Mouse (Mus musculus) heart, postnatal 14 days (tissue): Measurements from ENCODE around the gene Il4ra. TPM values are rescaled to one million over a fixed set of nuclear protein-coding genes. Genes with fewer than 3 reads are reported as not detected.
A peak's percentile ranks its signal among the peaks of the same experiment; 100 is the strongest.

ENCODE experiments used
- DNase-seq, 2 experiments: peaks; one replicate each; pipeline ENCODE4 v3.0.0; 2021 to 2022
- intact Hi-C: fragments of 180-260 bp; cut with DNase I; formaldehyde crosslinking; loops from one replicate; pipeline ENCODE4 v1.15.1; 2025
- total RNA-seq, 2 experiments: library from RNA; stranded (reverse); gene quantifications; 2 replicates each; pipeline ENCODE4 v1.2.3; 2021

The Il4ra gene
- total RNA-seq, 2 experiments from 2014 or later, result 20.0 to 20.3 TPM

- intact Hi-C loops, result no loop called here
- DNase-seq, result no peak
These were observed 6.6 kb upstream of the Il4ra start for GRCm38 (mm10) chr7:125545331-125545730.

- intact Hi-C loops, result no loop called here
- DNase-seq, result no peak
These were observed 5.2 kb upstream of the Il4ra start for GRCm38 (mm10) chr7:125546727-125547126.

- DNase-seq, result no peak
- intact Hi-C loops, result no loop called here
These were observed 2.0 kb upstream of the Il4ra start for GRCm38 (mm10) chr7:125549916-125550315.

GRCm38 (mm10) chr7:125550881-125551381 is 989 bp upstream of the Il4ra start:
- intact Hi-C loops, result no loop called here
- peak; percentile 60 to 61 for DNase-seq

DNA sequence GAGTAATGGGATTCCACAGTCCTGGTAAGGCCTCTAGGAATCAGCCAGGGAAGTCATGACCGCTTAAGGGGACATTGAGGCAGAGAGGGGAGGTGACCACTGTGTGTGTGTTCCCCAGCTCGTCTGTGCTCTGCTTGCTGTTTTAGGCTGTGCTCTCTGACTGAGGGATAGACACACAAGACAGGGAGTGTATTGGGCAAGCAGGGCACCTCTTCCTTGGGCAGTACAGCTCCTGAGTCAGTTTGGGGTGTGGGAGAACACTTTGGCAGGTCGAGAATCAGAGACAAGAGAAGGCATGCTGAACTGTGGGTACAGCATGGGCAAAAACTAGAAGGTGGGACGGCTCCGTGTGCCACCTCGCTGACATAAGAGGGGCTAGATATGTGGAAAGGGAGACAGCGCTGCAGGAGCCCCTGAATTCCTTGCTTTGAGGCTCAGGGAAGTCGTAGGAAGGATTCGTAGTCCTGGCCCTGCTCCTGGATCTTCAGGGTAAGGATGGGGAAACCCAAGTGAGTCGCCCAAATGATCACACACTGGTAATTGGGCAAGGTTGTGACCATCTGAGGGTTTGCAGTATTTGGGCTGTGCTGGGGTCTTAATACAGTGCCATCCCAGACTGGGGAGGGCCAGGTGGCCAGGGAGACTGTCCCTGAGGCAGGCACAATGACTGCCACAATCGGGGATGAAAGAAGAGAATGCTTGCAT is 1.1 kb downstream of the Il4ra start:
- intact Hi-C loops, result loop anchor here (1.0 to 2.0 kb wide), 2 partner anchors 26 to 62 kb away; partner anchors contain the start of gene Nsmce1
- no peak for DNase-seq

DNA sequence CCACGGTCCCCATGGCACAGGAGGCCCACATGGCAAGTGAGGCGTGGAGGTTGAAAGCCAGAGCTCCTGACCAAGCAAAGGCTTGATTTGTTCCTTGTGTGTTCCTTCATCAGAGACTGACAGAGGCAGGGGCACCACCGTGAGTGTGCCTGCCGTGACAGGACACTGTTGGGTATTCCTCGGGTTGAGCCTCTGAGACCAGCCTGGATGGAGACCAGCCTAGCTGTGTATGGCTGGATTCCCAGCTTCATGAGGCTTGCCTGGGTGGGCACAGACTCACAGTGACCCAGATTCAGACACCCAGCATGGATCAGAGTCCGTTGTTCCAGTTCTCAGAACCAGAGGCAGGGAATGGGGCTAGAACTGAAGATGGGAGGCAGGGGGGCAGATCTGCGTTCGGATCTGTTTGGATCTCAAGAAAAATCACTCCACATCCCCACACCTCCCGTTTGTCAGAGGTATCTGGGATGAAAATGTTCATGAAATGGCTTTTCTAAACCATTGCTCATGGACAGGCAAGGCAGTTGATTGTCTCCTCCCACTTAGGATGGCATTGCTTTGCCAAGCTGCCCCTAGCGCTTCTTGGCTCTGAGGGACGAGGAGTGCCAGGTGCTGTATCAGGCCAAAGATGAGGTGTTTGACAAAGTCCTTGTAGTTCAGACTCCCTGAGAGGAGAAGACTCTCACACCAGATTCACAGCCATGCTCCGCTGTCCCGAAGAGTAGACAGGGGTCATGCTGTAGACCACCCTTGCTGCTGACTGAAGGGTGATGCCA is 1.9 kb downstream of the Il4ra start:
- DNase-seq, result peak in 1 of 2 experiments; percentile 1
- intact Hi-C loops, result loop anchor here (2.0 kb wide), 1 partner anchor 25 kb away; no protein-coding TSS in a partner anchor

- DNase-seq, result peak in 1 of 2 experiments; percentile 18
These were observed 2.7 kb downstream of the Il4ra start for GRCm38 (mm10) chr7:125554456-125555114.

GRCm38 (mm10) chr7:125555351-125555872 is 3.5 kb downstream of the Il4ra start:
- intact Hi-C loops, result no loop called here
- DNase-seq, result peak in 1 of 2 experiments; percentile 28

More at GRCm38 (mm10) chr7:125554456-125555114, 2.7 kb downstream of the Il4ra start:
- intact Hi-C loops, result no loop called here

DNA sequence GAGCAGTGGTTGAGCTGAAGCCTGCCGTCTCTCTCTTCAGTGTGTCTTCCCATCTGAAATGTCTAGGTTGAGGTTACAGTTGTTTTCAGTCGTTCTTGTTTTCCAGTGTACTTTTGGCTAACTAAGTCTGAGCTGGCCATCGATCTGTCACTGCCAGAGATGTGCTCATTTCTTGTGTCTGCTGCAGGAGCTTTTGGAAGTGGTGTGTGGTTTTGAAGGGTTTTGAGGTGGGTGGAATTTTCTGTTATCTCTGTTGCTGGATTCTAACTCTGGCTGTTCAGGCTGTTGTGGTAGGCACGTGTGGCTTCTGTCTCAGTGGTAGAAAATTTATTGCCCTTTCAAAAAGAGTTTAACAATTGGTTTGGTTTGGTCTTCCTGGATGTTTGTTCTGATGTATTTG is 4.2 kb downstream of the Il4ra start:
- intact Hi-C loops, result no loop called here
- no peak for DNase-seq

- no peak for DNase-seq
- intact Hi-C loops, result no loop called here
These were observed 4.9 kb downstream of the Il4ra start for GRCm38 (mm10) chr7:125556865-125557264.

DNA sequence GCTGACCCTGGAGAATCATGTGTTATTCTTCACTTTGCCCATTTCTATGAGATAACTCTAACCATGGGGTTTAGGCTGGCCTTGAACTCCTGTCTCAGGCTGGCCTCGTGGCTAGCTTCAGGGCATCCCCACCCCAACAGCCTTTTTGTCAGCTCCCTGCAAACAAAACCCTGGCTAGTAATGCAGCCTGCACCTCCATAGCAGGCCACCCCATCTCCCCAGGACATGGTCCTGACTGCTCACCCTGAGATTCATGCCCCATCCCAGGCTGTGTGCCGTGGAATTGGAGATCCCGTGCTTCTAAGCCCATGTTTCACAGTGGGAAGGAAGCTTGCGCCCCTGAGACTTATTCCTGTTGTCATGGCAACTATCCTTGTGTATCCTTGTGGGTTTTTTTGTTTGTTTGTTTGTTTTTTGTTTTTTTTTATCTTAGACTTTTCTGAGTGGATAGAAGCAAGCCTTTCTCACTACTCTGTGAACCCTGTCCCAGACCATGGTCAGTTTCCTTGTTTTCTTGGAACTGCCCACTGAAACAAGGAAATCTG is 6.6 kb downstream of the Il4ra start:
- DNase-seq, result no peak
- intact Hi-C loops, result no loop called here

DNA sequence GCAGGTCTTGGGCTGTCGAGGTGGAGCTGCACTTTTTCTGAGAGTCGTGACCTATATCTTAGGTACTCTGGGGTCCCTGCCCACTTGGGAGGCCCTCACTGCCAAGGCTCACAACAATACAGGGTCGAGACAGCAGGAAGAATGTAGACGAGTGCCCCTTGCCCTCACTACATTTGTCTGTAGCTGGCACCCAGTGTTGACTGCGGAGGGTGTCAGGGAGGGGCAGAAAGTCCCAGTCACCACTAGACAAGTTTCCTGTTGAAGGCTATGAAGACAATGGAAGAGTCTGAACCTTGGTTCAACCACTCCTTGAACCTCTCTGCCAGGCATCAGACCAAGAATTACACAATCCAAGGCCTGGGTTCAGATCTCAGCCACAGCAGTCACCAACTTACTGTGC is 7.1 kb downstream of the Il4ra start:
- intact Hi-C loops, result no loop called here
- DNase-seq, result no peak

DNA sequence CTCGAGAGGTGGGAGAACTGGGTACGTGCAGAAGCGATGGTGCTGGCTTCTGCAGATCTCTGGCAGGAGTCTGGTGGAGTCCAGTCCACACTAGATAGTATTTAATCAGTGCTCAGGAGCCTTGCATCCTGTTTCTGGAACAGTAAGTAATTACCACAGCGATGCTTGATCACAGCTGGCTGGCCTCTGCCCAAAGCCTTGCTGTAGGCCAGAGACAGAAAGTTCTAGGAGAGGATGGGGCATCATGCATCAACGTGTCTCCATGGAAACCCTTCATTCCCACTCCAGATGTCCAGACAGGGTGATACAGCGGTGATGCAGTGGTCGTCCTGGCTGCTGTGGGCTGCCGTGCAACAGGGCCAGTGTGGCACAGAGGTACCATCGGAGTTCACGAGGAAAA is 7.6 kb downstream of the Il4ra start:
- intact Hi-C loops, result no loop called here
- DNase-seq, result peak; percentile 56 to 65

DNA sequence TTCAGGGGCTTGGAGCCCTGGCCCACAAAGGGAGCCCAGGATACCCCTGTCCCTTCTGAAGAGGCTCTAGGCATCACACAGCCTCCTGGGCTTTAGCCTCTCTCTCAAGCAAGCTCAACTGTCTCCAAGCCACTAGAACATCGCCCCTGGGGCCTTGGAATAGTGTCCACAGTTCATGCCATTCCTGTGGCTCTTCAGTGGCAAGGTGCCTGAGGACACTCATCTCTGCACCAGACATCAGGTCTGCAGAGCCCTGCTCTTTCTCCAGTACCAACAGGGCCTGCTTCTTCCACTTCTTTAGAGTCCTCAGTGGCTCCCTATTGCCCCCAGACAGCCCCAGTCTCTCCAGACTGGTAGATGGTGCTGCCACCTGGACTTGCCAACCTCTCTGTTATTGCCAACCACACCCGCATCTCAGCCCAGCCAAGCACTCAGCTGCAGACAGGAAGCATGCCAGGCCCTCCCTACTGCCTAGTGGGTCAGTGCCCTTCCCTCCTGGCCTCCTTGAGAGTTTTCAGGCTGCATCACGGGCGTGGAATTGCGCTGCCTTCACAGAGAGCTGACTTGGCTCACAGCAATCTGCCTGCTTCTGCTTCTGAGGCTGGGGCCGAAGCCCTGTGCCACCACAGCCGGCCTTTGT is 8.3 kb downstream of the Il4ra start:
- DNase-seq, result peak; percentile 59 to 66

GRCm38 (mm10) chr7:125561085-125561690 is 9.3 kb downstream of the Il4ra start:
- intact Hi-C loops, result no loop called here
- peak; percentile 87 to 91 for DNase-seq

More for the DNA sequence above, 8.3 kb downstream of the Il4ra start:
- intact Hi-C loops, result no loop called here

GRCm38 (mm10) chr7:125562413-125562812 is 10.5 kb downstream of the Il4ra start:
- intact Hi-C loops, result loop anchor here (2.0 kb wide), 1 partner anchor 14 kb away; no protein-coding TSS in a partner anchor
- DNase-seq, result no peak

DNA sequence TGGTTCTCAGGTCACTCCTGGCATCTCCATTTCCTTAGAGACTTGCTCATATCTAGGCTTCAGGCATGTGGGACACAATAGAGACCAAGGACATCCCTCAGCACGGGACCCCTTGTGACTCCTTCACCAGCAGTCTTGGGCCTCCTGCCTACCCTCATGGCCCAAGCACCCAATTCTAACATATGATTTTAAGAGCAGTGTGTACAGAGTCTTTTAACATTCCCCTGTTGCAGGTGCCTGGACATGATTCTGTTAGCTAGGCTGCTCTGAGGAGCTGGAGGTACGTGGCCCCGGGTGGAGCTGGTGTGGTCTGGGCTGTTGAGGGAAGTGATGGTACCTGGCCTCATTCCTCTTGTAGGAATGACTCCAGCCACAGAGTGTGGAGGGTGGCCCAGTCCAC is 11.2 kb downstream of the Il4ra start:
- intact Hi-C loops, result loop anchor here (2.0 kb wide), 1 partner anchor 14 kb away; no protein-coding TSS in a partner anchor
- no peak for DNase-seq

GRCm38 (mm10) chr7:125564316-125565024 is 12.6 kb downstream of the Il4ra start:
- intact Hi-C loops, result no loop called here

More at GRCm38 (mm10) chr7:125564316-125565024, 12.6 kb downstream of the Il4ra start:
- no peak for DNase-seq
